Mouse (Mus musculus): Measurements from ENCODE around the gene Ankrd31. TPM values are rescaled to one million over a fixed set of nuclear protein-coding genes. Genes with fewer than 3 reads are reported as not detected.
"Not testable (repeated sequence)": the region's sequence is repeated elsewhere in the genome, so short reads cannot be mapped to it uniquely, and the experiment has no call there.

Ankrd31 gene
- polyA plus RNA-seq, 1 experiment from 2014 or later: 0.03 TPM

GRCm38 (mm10) chr13:96878220-96879057 is 130.4 kb downstream of the Ankrd31 start:
- no peak for ATAC-seq (replicated peaks; ENCODE audit: low FRiP score, low TSS enrichment, low read depth)
- Histone ChIP-seq H3K9ac (ENCODE audit: low read length) (no peak overlapping the region), H3K36me3 (ENCODE audit: control insufficient read depth, insufficient read depth, low read length) (no peaks in the 10 kb centered on the region), H3K4me3 (ENCODE audit: low read depth, low read length) (no peak overlapping the region), H3K27ac (ENCODE audit: low read depth) (no peak overlapping the region), H3K4me1 (replicated peaks; ENCODE audit: control insufficient read depth, insufficient read depth, low read length) (no peaks in the 10 kb centered on the region), H3K27me3 (replicated peaks; ENCODE audit: control insufficient read depth, insufficient read depth, low read length) (no peaks in the 10 kb centered on the region), H3K9me3 (ENCODE audit: control insufficient read depth, low read length) (no peaks in the 10 kb centered on the region), H3K4me2 (ENCODE audit: low read length) (no peak overlapping the region)
- 66% methylated on average over 12 of the region's 12 CpGs for WGBS
- DNase-seq (ENCODE audit: low spot score): no peak

GRCm38 (mm10) chr13:96884534-96884933 is 136.5 kb downstream of the Ankrd31 start:
- no peaks in the 10 kb centered on the region for H3K4me1 ChIP-seq (replicated peaks; ENCODE audit: control insufficient read depth, insufficient read depth, low read length)
- no peaks in the 10 kb centered on the region for H3K27me3 ChIP-seq (replicated peaks; ENCODE audit: control insufficient read depth, insufficient read depth, low read length)
- H3K9ac ChIP-seq (ENCODE audit: low read length): no peak overlapping the region
- WGBS: 61% methylated on average over 1 of the region's 1 CpGs
- no peaks in the 10 kb centered on the region for H3K9me3 ChIP-seq (ENCODE audit: control insufficient read depth, low read length)
- no peak overlapping the region for H3K4me2 ChIP-seq (ENCODE audit: low read length)
- no peak overlapping the region for H3K4me3 ChIP-seq (ENCODE audit: low read depth, low read length)
- no peaks in the 10 kb centered on the region for H3K36me3 ChIP-seq (ENCODE audit: control insufficient read depth, insufficient read depth, low read length)
- H3K27ac ChIP-seq (ENCODE audit: low read depth): no peak overlapping the region
- DNase-seq (ENCODE audit: low spot score) (no peak), ATAC-seq (replicated peaks; ENCODE audit: low FRiP score, low TSS enrichment, low read depth) (no peak)

GRCm38 (mm10) chr13:96889985-96890384 is 141.9 kb downstream of the Ankrd31 start:
- WGBS: 29% methylated on average over 2 of the region's 2 CpGs
- ATAC-seq (replicated peaks; ENCODE audit: low FRiP score, low TSS enrichment, low read depth) (no peak), DNase-seq (ENCODE audit: low spot score) (no peak)
- H3K9me3 ChIP-seq (ENCODE audit: control insufficient read depth, low read length): no peaks in the 10 kb centered on the region
- no peak overlapping the region for H3K27ac ChIP-seq (ENCODE audit: low read depth)
- H3K9ac ChIP-seq (ENCODE audit: low read length): no peak overlapping the region
- no peak overlapping the region for H3K4me2 ChIP-seq (ENCODE audit: low read length)
- no peaks in the 10 kb centered on the region for H3K36me3 ChIP-seq (ENCODE audit: control insufficient read depth, insufficient read depth, low read length)
- no peaks in the 10 kb centered on the region for H3K27me3 ChIP-seq (replicated peaks; ENCODE audit: control insufficient read depth, insufficient read depth, low read length)
- H3K4me1 ChIP-seq (replicated peaks; ENCODE audit: control insufficient read depth, insufficient read depth, low read length): no peaks in the 10 kb centered on the region
- no peak overlapping the region for H3K4me3 ChIP-seq (ENCODE audit: low read depth, low read length)

DNA sequence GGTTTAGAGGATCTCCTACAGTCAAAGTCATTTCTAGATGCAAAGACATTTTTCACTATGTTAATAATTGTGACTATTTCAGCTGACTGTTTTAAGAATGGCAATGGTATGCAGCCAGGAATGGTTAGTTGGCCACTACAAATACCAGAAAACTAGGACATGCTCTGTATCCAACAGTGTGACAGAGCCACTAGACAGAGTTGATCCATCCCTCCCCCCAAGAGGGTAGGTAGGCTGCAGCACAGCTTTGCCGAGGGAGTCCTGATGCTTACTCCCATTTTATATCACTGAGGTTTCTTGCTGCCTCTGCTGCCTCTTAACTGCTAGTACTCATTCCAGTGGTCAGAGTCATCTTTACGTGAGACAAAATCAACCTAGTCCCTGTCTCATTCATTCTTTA is 147.1 kb downstream of the Ankrd31 start:
- Histone ChIP-seq H3K9me3 (ENCODE audit: control insufficient read depth, low read length) (no peaks in the 10 kb centered on the region), H3K27ac (ENCODE audit: low read depth) (no peak overlapping the region), H3K9ac (ENCODE audit: low read length) (no peak overlapping the region), H3K36me3 (ENCODE audit: control insufficient read depth, insufficient read depth, low read length) (no peaks in the 10 kb centered on the region), H3K27me3 (replicated peaks; ENCODE audit: control insufficient read depth, insufficient read depth, low read length) (no peaks in the 10 kb centered on the region), H3K4me2 (ENCODE audit: low read length) (no peak overlapping the region), H3K4me1 (replicated peaks; ENCODE audit: control insufficient read depth, insufficient read depth, low read length) (no peaks in the 10 kb centered on the region), H3K4me3 (ENCODE audit: low read depth, low read length) (no peak overlapping the region)
- DNase-seq (ENCODE audit: low spot score) (no peak), ATAC-seq (replicated peaks; ENCODE audit: low FRiP score, low TSS enrichment, low read depth) (no peak)
- 79% methylated on average over 2 of the region's 2 CpGs for WGBS

GRCm38 (mm10) chr13:96906717-96907116 is 158.6 kb downstream of the Ankrd31 start:
- no peak for DNase-seq (ENCODE audit: low spot score)
- no peak for ATAC-seq (replicated peaks; ENCODE audit: low FRiP score, low TSS enrichment, low read depth)
- WGBS: 57% methylated on average over 3 of the region's 3 CpGs
- Histone ChIP-seq H3K9ac (ENCODE audit: low read length) (no peak overlapping the region), H3K4me2 (ENCODE audit: low read length) (no peak overlapping the region), H3K4me1 (replicated peaks; ENCODE audit: control insufficient read depth, insufficient read depth, low read length) (no peaks in the 10 kb centered on the region), H3K36me3 (ENCODE audit: control insufficient read depth, insufficient read depth, low read length) (no peaks in the 10 kb centered on the region), H3K4me3 (ENCODE audit: low read depth, low read length) (no peak overlapping the region), H3K27me3 (replicated peaks; ENCODE audit: control insufficient read depth, insufficient read depth, low read length) (no peaks in the 10 kb centered on the region), H3K9me3 (ENCODE audit: control insufficient read depth, low read length) (no peaks in the 10 kb centered on the region), H3K27ac (ENCODE audit: low read depth) (no peak overlapping the region)

DNA sequence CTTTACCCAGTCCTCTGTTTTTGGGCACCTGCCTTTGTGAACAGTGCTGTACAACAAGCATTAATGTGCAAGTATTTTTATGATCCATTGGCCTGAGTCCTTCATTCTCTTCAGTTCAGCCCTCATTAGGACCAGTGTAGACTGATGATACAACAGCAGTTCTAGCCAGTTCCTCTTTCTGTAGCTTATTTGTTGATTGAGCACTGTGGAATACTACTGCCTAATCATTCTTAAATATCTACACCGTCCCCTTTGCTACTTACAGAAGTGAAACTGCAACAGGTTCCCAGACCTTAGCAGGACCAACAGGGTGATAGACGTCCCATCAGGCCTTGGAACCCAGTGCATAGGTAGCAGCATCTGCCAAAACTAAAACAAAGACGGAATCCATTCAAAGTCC is 163.1 kb downstream of the Ankrd31 start:
- 87% methylated on average over 3 of the region's 3 CpGs for WGBS
- Histone ChIP-seq H3K36me3 (ENCODE audit: control insufficient read depth, insufficient read depth, low read length) (no peaks in the 10 kb centered on the region), H3K4me1 (replicated peaks; ENCODE audit: control insufficient read depth, insufficient read depth, low read length) (no peaks in the 10 kb centered on the region), H3K27me3 (replicated peaks; ENCODE audit: control insufficient read depth, insufficient read depth, low read length) (no peaks in the 10 kb centered on the region), H3K27ac (ENCODE audit: low read depth) (no peak overlapping the region), H3K4me3 (ENCODE audit: low read depth, low read length) (no peak overlapping the region), H3K9ac (ENCODE audit: low read length) (no peak overlapping the region), H3K4me2 (ENCODE audit: low read length) (no peak overlapping the region), H3K9me3 (ENCODE audit: control insufficient read depth, low read length) (no peaks in the 10 kb centered on the region)
- no peak for ATAC-seq (replicated peaks; ENCODE audit: low FRiP score, low TSS enrichment, low read depth)
- no peak for DNase-seq (ENCODE audit: low spot score)

GRCm38 (mm10) chr13:96923134-96923533 is 175.1 kb downstream of the Ankrd31 start:
- H3K36me3 ChIP-seq (ENCODE audit: control insufficient read depth, insufficient read depth, low read length); DNase-seq (ENCODE audit: low spot score); H3K27ac ChIP-seq (ENCODE audit: low read depth); H3K9ac ChIP-seq (ENCODE audit: low read length); H3K4me1 ChIP-seq (replicated peaks; ENCODE audit: control insufficient read depth, insufficient read depth, low read length); H3K9me3 ChIP-seq (ENCODE audit: control insufficient read depth, low read length); H3K4me3 ChIP-seq (ENCODE audit: low read depth, low read length); ATAC-seq (replicated peaks; ENCODE audit: low FRiP score, low TSS enrichment, low read depth); H3K4me2 ChIP-seq (ENCODE audit: low read length): not testable (repeated sequence)
- WGBS: 91% methylated on average over 4 of the region's 4 CpGs
- H3K27me3 ChIP-seq (replicated peaks; ENCODE audit: control insufficient read depth, insufficient read depth, low read length): peaks cover 25% of the 10 kb centered on the region

DNA sequence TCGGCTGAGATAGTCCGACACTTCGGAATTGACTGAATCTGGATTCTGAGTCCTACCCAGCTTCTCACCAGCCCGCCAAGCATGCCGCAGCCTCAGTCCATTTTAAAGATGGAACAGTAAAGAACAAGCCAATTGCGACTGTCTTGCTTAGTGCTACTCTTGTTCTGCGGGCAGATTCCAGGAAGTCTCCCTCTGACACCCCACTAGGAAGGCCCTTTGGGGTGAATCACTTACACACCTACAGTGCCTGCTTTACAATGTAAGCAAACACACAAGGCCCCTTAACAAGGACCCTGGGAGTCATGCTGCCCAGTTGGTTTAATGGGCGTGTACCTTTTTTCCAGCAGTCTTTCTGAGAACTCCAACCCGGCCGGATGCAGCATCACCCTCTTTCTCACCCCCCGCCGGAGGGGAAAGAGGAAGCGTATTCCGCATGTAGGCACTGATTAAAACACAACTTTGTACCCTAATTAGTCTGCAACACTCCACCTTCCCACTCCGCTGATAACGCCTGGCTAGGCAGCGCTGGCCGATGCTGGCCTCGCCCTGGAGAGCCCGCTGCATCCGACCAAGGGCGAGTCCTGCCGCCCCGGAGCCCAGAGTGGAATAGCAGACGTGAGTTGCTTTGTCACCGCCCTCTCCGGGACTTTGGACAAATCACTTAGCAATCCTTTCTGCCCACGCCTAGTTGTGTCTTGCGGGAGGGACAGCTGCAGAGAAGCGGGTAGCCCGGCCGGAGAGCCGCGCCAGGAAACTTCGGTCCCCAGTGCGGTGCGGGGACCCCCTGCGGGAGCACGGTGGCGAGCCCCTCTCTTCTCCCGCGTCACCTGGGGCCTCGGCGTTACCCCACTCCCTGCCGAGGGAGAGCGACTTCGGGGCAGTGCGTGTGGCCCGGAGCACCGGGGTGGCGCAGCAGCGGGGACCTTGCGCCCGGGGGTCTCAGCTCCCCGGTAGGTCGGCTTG is 176.2 kb downstream of the Ankrd31 start, which contains the start of gene Gcnt4:
Gene Gcnt4 (plus strand): TSS at position 691 of the 963 bp plus-strand sequence.
- Histone ChIP-seq H3K36me3 (ENCODE audit: control insufficient read depth, insufficient read depth, low read length) (no peaks in the 10 kb centered on the region), H3K9ac (ENCODE audit: low read length) (peak within 1 kb of the TSS; percentile 63), H3K4me1 (replicated peaks; ENCODE audit: control insufficient read depth, insufficient read depth, low read length) (no peaks in the 10 kb centered on the region), H3K4me3 (ENCODE audit: low read depth, low read length) (peak within 1 kb of the TSS; percentile 74), H3K9me3 (ENCODE audit: control insufficient read depth, low read length) (no peaks in the 10 kb centered on the region), H3K27ac (ENCODE audit: low read depth) (no peak within 1 kb of the TSS), H3K27me3 (replicated peaks; ENCODE audit: control insufficient read depth, insufficient read depth, low read length) (peaks cover 25% of the 10 kb centered on the region), H3K4me2 (ENCODE audit: low read length) (peak within 1 kb of the TSS; percentile 99)
- DNase-seq (ENCODE audit: low spot score) (peak; percentile 85), ATAC-seq (replicated peaks; ENCODE audit: low FRiP score, low TSS enrichment, low read depth) (peak; percentile 78)
- 8% methylated on average over 56 of the region's 56 CpGs for WGBS

Data from intestine, embryonic 14.5 days (tissue).